ENCODE assay signal across 11 mouse cellular contexts in genomic region chr7:83204701-83205100, GRCm38 (mm10).
DNase-seq lines count a peak whose midpoint lies in the region; ATAC-seq and TF ChIP-seq lines count a peak whose summit lies in the region.
"Had no signal": no experiment of that assay in that cellular context is flagged by ENCODE, and none has a peak within 500 bp of the region (broad histone marks: within the 10 kb centered on the region; RNA-seq: fewer than 3 reads in every experiment).

No protein-coding gene starts in this region.

- no peaks in the 10 kb centered on the region for H3K9me3 ChIP-seq in kidney, embryonic 14.5 days (ENCODE audit: control insufficient read depth, low read length)
- no peaks in the 10 kb centered on the region for H3K9me3 ChIP-seq in hindbrain, embryonic 11.5 days (ENCODE audit: control insufficient read depth, low read length)
- H3K9me3 ChIP-seq in midbrain, embryonic 16.5 days (replicated peaks; ENCODE audit: control insufficient read depth, low read length, poor library complexity, severe bottlenecking), result no peaks in the 10 kb centered on the region
- H3K9me3 ChIP-seq: embryonic facial prominence, embryonic 15.5 days had no signal

- DNase-seq in kidney, adult 8-10 months, result no peak
- DNase-seq in brain, embryonic 14.5 days (ENCODE audit: low read depth), result peak; percentile 57
- no peak for DNase-seq in hindbrain, embryonic 11.5 days (ENCODE audit: low spot score)
- no peak for DNase-seq in urinary bladder, postnatal 14 days (ENCODE audit: low spot score)
- DNase-seq in right cerebral cortex, adult 2 months (ENCODE audit: low spot score in 2 of 2), result no peak
- DNase-seq in adrenal gland, postnatal 10 days, result no peak
- DNase-seq: adrenal gland, adult 2 months; liver, postnatal 0 days had no signal

- no peaks in the 10 kb centered on the region for H3K27me3 ChIP-seq in kidney, embryonic 14.5 days (ENCODE audit: control insufficient read depth, insufficient read depth, low read length)
- no peaks in the 10 kb centered on the region for H3K27me3 ChIP-seq in hindbrain, embryonic 11.5 days (ENCODE audit: control insufficient read depth, insufficient read depth, low read length)
- no peaks in the 10 kb centered on the region for H3K27me3 ChIP-seq in midbrain, embryonic 16.5 days (ENCODE audit: control insufficient read depth, insufficient read depth, low read depth, low read length)

- H3K9ac ChIP-seq in kidney, embryonic 14.5 days (ENCODE audit: low read depth, low read length), result peak overlapping the region; percentile 4; the same call in 1 of the 2 replicates
- H3K9ac ChIP-seq in hindbrain, embryonic 11.5 days (ENCODE audit: low read depth, low read length), result no peak overlapping the region
- H3K9ac ChIP-seq in midbrain, embryonic 16.5 days (ENCODE audit: low read depth, low read length), result peak overlapping the region; percentile 49; the same call in 1 of the 2 replicates
- H3K9ac ChIP-seq: embryonic facial prominence, embryonic 15.5 days; liver, postnatal 0 days had no signal

- TF ChIP-seq POLR2A in brain, embryonic 14.5 days (IDR thresholded peaks at IDR 0.05; ENCODE audit: borderline replicate concordance, extremely low read depth, insufficient read depth, insufficient read length, poor library complexity, severe bottlenecking), result no peak

- H3K4me3 ChIP-seq in kidney, embryonic 14.5 days (ENCODE audit: low read length), result no peak overlapping the region
- H3K4me3 ChIP-seq in hindbrain, embryonic 11.5 days (ENCODE audit: low read depth, low read length), result no peak overlapping the region
- no peak overlapping the region for H3K4me3 ChIP-seq in midbrain, embryonic 16.5 days (ENCODE audit: low read depth, low read length)
- H3K4me3 ChIP-seq: embryonic facial prominence, embryonic 15.5 days had no signal

- H3K27ac ChIP-seq in kidney, embryonic 14.5 days (ENCODE audit: low read depth, low read length), result no peak overlapping the region; the same call in 1 of the 2 replicates
- peak overlapping the region; percentile 51 for H3K27ac ChIP-seq in hindbrain, embryonic 11.5 days (ENCODE audit: low read depth, low read length)
- peak overlapping the region; percentile 75 for H3K27ac ChIP-seq in midbrain, embryonic 16.5 days (ENCODE audit: low read length)
- H3K27ac ChIP-seq: embryonic facial prominence, embryonic 15.5 days had no signal

- H3K4me2 ChIP-seq in kidney, embryonic 14.5 days (replicated peaks; ENCODE audit: low read depth, low read length), result no peak overlapping the region
- H3K4me2 ChIP-seq in hindbrain, embryonic 11.5 days (replicated peaks; ENCODE audit: low read depth, low read length), result no peak overlapping the region
- H3K4me2 ChIP-seq in midbrain, embryonic 16.5 days (ENCODE audit: low read length), result peak overlapping the region; percentile 13; the same call in 1 of the 2 replicates
- H3K4me2 ChIP-seq: embryonic facial prominence, embryonic 15.5 days had no signal

- ATAC-seq in kidney, embryonic 14.5 days (ENCODE audit: low FRiP score, low TSS enrichment), result no peak
- ATAC-seq in hindbrain, embryonic 11.5 days (ENCODE audit: low FRiP score), result no peak
- no peak for ATAC-seq in midbrain, embryonic 16.5 days
- ATAC-seq: liver, postnatal 0 days had no signal

- 51% methylated on average over 8 of the region's 8 CpGs for WGBS in kidney, embryonic 14.5 days
- 47% methylated on average over 8 of the region's 8 CpGs for WGBS in hindbrain, embryonic 11.5 days
- 25% methylated on average over 8 of the region's 8 CpGs for WGBS in midbrain, embryonic 16.5 days

- TF ChIP-seq CTCF in brain, embryonic 14.5 days (IDR thresholded peaks at IDR 0.05; ENCODE audit: borderline replicate concordance, extremely low read depth, insufficient read depth, insufficient read length), result no peak

- peaks cover 34% of the 10 kb centered on the region for H3K4me1 ChIP-seq in kidney, embryonic 14.5 days (ENCODE audit: control insufficient read depth, insufficient read depth, low read length)
- peaks cover 13% of the 10 kb centered on the region for H3K4me1 ChIP-seq in hindbrain, embryonic 11.5 days (replicated peaks; ENCODE audit: control insufficient read depth, insufficient read depth, low read length)
- H3K4me1 ChIP-seq in midbrain, embryonic 16.5 days (ENCODE audit: control insufficient read depth, insufficient read depth, low read length), result peaks cover 48% of the 10 kb centered on the region

- H3K36me3 ChIP-seq in kidney, embryonic 14.5 days (ENCODE audit: control insufficient read depth, insufficient read depth, low read length), result no peaks in the 10 kb centered on the region
- no peaks in the 10 kb centered on the region for H3K36me3 ChIP-seq in hindbrain, embryonic 11.5 days (ENCODE audit: control insufficient read depth, insufficient read depth, low read length)
- no peaks in the 10 kb centered on the region for H3K36me3 ChIP-seq in midbrain, embryonic 16.5 days (ENCODE audit: control insufficient read depth, insufficient read depth, low read length)
- H3K36me3 ChIP-seq: embryonic facial prominence, embryonic 15.5 days had no signal
